Mouse (Mus musculus): Measurements from ENCODE around the gene Cpt1c.

The Cpt1c gene

GRCm38 (mm10) chr7:44918219-44918618 lies 56.4 kb downstream of the Cpt1c start:
- no peak for DNase-seq (ENCODE audit: low spot score in 2 of 2)

- DNase-seq (ENCODE audit: low spot score in 2 of 2): no peak
Observed at GRCm38 (mm10) chr7:44916881-44917280, 57.8 kb downstream of the Cpt1c start.

- no peak for DNase-seq (ENCODE audit: low spot score in 2 of 2)
Observed at GRCm38 (mm10) chr7:44916191-44916590, 58.5 kb downstream of the Cpt1c start.

DNA sequence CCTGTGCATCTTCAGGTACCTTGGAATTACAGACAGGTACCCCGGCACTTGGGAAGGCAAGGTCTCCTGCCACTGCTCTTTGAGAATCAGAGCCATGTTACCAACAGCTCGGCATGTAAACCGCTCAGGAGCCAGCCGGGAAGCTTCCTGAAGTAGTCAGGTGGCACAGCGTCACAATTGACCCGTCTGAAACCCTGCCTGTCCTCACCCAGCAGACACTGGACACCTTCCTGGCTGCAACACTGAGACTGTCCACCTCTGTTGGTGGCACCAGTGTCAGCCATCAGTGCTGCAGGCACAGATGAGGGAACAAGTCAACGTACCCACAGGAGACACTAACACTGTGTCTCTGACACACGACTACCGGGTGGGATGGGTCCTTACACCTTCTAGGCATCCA lies 59.3 kb downstream of the Cpt1c start:
- no peak for DNase-seq (ENCODE audit: low spot score in 2 of 2)

GRCm38 (mm10) chr7:44914396-44914795 lies 60.3 kb downstream of the Cpt1c start:
- DNase-seq (ENCODE audit: low spot score in 2 of 2): no peak

Data from frontal cortex, postnatal 36 days (tissue).